Mouse (Mus musculus): ENCODE measurements around the gene Srsf12. TPM values are rescaled to one million over a fixed set of nuclear protein-coding genes. Genes with fewer than 3 reads are reported as not detected.
A peak's percentile ranks its signal among the peaks of the same experiment; 100 is the strongest.

Srsf12 gene
- total and polyA plus RNA-seq, 2 experiments from 2014 or later: 76.7 to 84.2 TPM

- Histone ChIP-seq H3K4me2 (ENCODE audit: low read depth, low read length, poor library complexity, severe bottlenecking) (peak overlapping the region; percentile 52), H3K27ac (ENCODE audit: low read depth, low read length) (peak overlapping the region; percentile 100), H3K36me3 (ENCODE audit: insufficient read depth, low read length) (peaks cover 13% of the 10 kb centered on the region), H3K27me3 (ENCODE audit: insufficient read depth, low read length) (no peaks in the 10 kb centered on the region), H3K4me3 (ENCODE audit: low read depth, low read length) (peak overlapping the region; percentile 92), H3K4me1 (ENCODE audit: insufficient read depth, low read length) (0 out of 2 replicates have a peak, but pooled peaks cover 3% of the 10 kb centered on the region), H3K9me3 (ENCODE audit: low read length) (no peaks in the 10 kb centered on the region), H3K9ac (replicated peaks; ENCODE audit: low read length, poor library complexity, severe bottlenecking) (peak overlapping the region; percentile 99)
- WGBS: under 1% methylated on average over 51 of the region's 60 CpGs
- TF ChIP-seq CTCF (IDR thresholded peaks at IDR 0.05): peak; percentile 63
- peak; percentile 99 for DNase-seq (ENCODE audit: low spot score)
- peak; percentile 92 for ATAC-seq (ENCODE audit: low FRiP score)
Measured at GRCm38 (mm10) chr4:33247479-33248053, 38.8 kb downstream of the Srsf12 start.

GRCm38 (mm10) chr4:33248062-33248889 lies 39.5 kb downstream of the Srsf12 start:
- 0 out of 2 replicates have a peak, but pooled peaks cover 3% of the 10 kb centered on the region for H3K4me1 ChIP-seq (ENCODE audit: insufficient read depth, low read length)
- no peak for TF ChIP-seq CTCF (IDR thresholded peaks at IDR 0.05)
- DNase-seq (ENCODE audit: low spot score): peak; percentile 98
- H3K4me3 ChIP-seq (ENCODE audit: low read depth, low read length): peak overlapping the region; percentile 92
- H3K27me3 ChIP-seq (ENCODE audit: insufficient read depth, low read length): no peaks in the 10 kb centered on the region
- ATAC-seq (ENCODE audit: low FRiP score): peak; percentile 93
- H3K4me2 ChIP-seq (ENCODE audit: low read depth, low read length, poor library complexity, severe bottlenecking): peak overlapping the region; percentile 52
- WGBS: under 1% methylated on average over 66 of the region's 88 CpGs
- H3K9ac ChIP-seq (replicated peaks; ENCODE audit: low read length, poor library complexity, severe bottlenecking): peak overlapping the region; percentile 99
- no peaks in the 10 kb centered on the region for H3K9me3 ChIP-seq (ENCODE audit: low read length)
- peak overlapping the region; percentile 100 for H3K27ac ChIP-seq (ENCODE audit: low read depth, low read length)
- H3K36me3 ChIP-seq (ENCODE audit: insufficient read depth, low read length): peaks cover 10% of the 10 kb centered on the region

- Histone ChIP-seq H3K4me2 (ENCODE audit: low read depth, low read length, poor library complexity, severe bottlenecking) (peak overlapping the region; percentile 52), H3K27me3 (ENCODE audit: insufficient read depth, low read length) (no peaks in the 10 kb centered on the region), H3K27ac (ENCODE audit: low read depth, low read length) (peak overlapping the region; percentile 100), H3K4me3 (ENCODE audit: low read depth, low read length) (peak overlapping the region; percentile 92), H3K36me3 (ENCODE audit: insufficient read depth, low read length) (peaks cover 10% of the 10 kb centered on the region), H3K9me3 (ENCODE audit: low read length) (no peaks in the 10 kb centered on the region), H3K4me1 (ENCODE audit: insufficient read depth, low read length) (0 out of 2 replicates have a peak, but pooled peaks cover 3% of the 10 kb centered on the region), H3K9ac (replicated peaks; ENCODE audit: low read length, poor library complexity, severe bottlenecking) (peak overlapping the region; percentile 57)
- ATAC-seq (ENCODE audit: low FRiP score): no peak
- 0% methylated on average over 4 of the region's 4 CpGs for WGBS
- DNase-seq (ENCODE audit: low spot score): peak; percentile 40
- TF ChIP-seq CTCF (IDR thresholded peaks at IDR 0.05): peak; percentile 43
Measured at GRCm38 (mm10) chr4:33248915-33249314, 40.1 kb downstream of the Srsf12 start.

- 75% methylated on average over 1 of the region's 1 CpGs for WGBS
- Histone ChIP-seq H3K9ac (replicated peaks; ENCODE audit: low read length, poor library complexity, severe bottlenecking) (no peak overlapping the region), H3K27ac (ENCODE audit: low read depth, low read length) (no peak overlapping the region), H3K4me1 (ENCODE audit: insufficient read depth, low read length) (0 out of 2 replicates have a peak, but pooled peaks cover 3% of the 10 kb centered on the region), H3K36me3 (ENCODE audit: insufficient read depth, low read length) (peaks cover 5% of the 10 kb centered on the region), H3K9me3 (ENCODE audit: low read length) (no peaks in the 10 kb centered on the region), H3K4me3 (ENCODE audit: low read depth, low read length) (no peak overlapping the region), H3K4me2 (ENCODE audit: low read depth, low read length, poor library complexity, severe bottlenecking) (no peak overlapping the region), H3K27me3 (ENCODE audit: insufficient read depth, low read length) (no peaks in the 10 kb centered on the region)
- DNase-seq (ENCODE audit: low spot score) (no peak), ATAC-seq (ENCODE audit: low FRiP score) (no peak)
- no peak for TF ChIP-seq CTCF (IDR thresholded peaks at IDR 0.05)
Measured at GRCm38 (mm10) chr4:33249716-33250230, 41.0 kb downstream of the Srsf12 start.

- Histone ChIP-seq H3K9me3 (ENCODE audit: low read length) (no peaks in the 10 kb centered on the region), H3K27ac (ENCODE audit: low read depth, low read length) (no peak overlapping the region), H3K36me3 (ENCODE audit: insufficient read depth, low read length) (no peaks in the 10 kb centered on the region), H3K4me2 (ENCODE audit: low read depth, low read length, poor library complexity, severe bottlenecking) (no peak overlapping the region), H3K9ac (replicated peaks; ENCODE audit: low read length, poor library complexity, severe bottlenecking) (no peak overlapping the region), H3K4me1 (ENCODE audit: insufficient read depth, low read length) (0 out of 2 replicates have a peak, but pooled peaks cover 3% of the 10 kb centered on the region), H3K27me3 (ENCODE audit: insufficient read depth, low read length) (no peaks in the 10 kb centered on the region), H3K4me3 (ENCODE audit: low read depth, low read length) (no peak overlapping the region)
- WGBS: 85% methylated on average over 2 of the region's 2 CpGs
- no peak for DNase-seq (ENCODE audit: low spot score)
- no peak for TF ChIP-seq CTCF (IDR thresholded peaks at IDR 0.05)
- ATAC-seq (ENCODE audit: low FRiP score): no peak
Measured at GRCm38 (mm10) chr4:33250867-33251266, 42.1 kb downstream of the Srsf12 start.
